Mouse (Mus musculus): ENCODE measurements around the gene Cacna1b.

GRCm38 (mm10) chr2:24692371-24692770 is 70.6 kb downstream of the Cacna1b start:
- TF ChIP-seq POLR2A (IDR thresholded peaks at IDR 0.05; ENCODE audit: insufficient read depth, low read depth, low read length) = no peak
- TF ChIP-seq CTCF (IDR thresholded peaks at IDR 0.05; ENCODE audit: insufficient read depth, low read depth, low read length) = no peak
